Mouse (Mus musculus): Measurements from ENCODE around the gene Fam107b.

DNA sequence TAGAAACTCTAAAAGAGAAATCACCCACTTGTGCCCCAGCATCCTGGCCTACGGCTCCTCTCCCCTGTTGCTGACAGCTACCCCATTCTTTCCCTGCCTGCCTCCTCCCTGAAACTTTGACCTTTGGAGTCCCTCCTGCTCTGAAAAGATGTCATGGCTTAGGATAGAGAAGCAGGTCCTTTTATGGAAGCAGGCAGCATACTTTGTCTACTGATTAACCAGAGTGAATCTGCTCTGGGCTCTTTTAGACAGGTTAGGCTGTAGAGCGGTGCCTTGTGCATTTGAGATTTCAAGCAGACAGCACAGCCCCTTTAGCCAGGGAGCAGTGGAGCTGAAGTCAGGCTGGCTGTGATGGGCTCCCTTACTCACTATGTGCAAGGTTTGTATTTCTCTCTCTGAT is 200.1 kb downstream of the Fam107b start:
- TF ChIP-seq POLR2A (IDR thresholded peaks at IDR 0.05; ENCODE audit: borderline replicate concordance, extremely low read depth, insufficient read depth, insufficient read length, poor library complexity, severe bottlenecking) (no peak), CTCF (IDR thresholded peaks at IDR 0.05; ENCODE audit: borderline replicate concordance, extremely low read depth, insufficient read depth, insufficient read length) (no peak)
